Mouse (Mus musculus) lung, embryonic 15.5 days (tissue): ENCODE data around the gene Nr1i3. TPM values are rescaled to one million over a fixed set of nuclear protein-coding genes. Genes with fewer than 3 reads are reported as not detected.

Experiments
- ATAC-seq: fragments of 200-750 bp; cut with Nextera tagmentation; 2 replicates; pipeline ENCODE4 v1.8.0; 2017; ENCODE audit warnings: moderate number of reproducible peaks, borderline replicate concordance; ENCODE audit not compliant: low FRiP score, low TSS enrichment; ENCODE audit errors: extremely low read depth
- H3K27ac ChIP-seq: fragments of 300-500 bp; sonication (generic); 2 replicates; pipeline ENCODE4 v1.5.1; 2015; ENCODE audit warnings: moderate library complexity, mild to moderate bottlenecking, inconsistent platforms
- H3K27me3 ChIP-seq: fragments of 300-500 bp; sonication (generic); 2 replicates; pipeline ENCODE4 v1.6.1; 2015; ENCODE audit warnings: inconsistent platforms
- H3K36me3 ChIP-seq: fragments of 300-500 bp; sonication (generic); 2 replicates; pipeline ENCODE4 v1.6.1; 2015; ENCODE audit warnings: inconsistent platforms
- H3K4me1 ChIP-seq: fragments of 300-500 bp; sonication (generic); 2 replicates; pipeline ENCODE4 v1.6.1; 2015; ENCODE audit warnings: inconsistent platforms
- H3K4me2 ChIP-seq: fragments of 300-500 bp; sonication (generic); 2 replicates; pipeline ENCODE4 v1.6.1; 2015; ENCODE audit warnings: inconsistent platforms, mild to moderate bottlenecking, moderate library complexity
- H3K4me3 ChIP-seq: fragments of 300-500 bp; sonication (generic); 2 replicates; pipeline ENCODE4 v1.5.1; 2015; ENCODE audit warnings: mild to moderate bottlenecking, inconsistent platforms
- H3K9ac ChIP-seq: fragments of 300-500 bp; sonication (generic); 2 replicates; pipeline ENCODE4 v1.6.1; 2015; ENCODE audit warnings: inconsistent platforms
- H3K9me3 ChIP-seq: fragments of 300-500 bp; sonication (generic); 2 replicates; pipeline ENCODE4 v1.6.1; 2016; ENCODE audit warnings: inconsistent platforms
- WGBS: fragments of 180-500 bp; shearing (Covaris S2); methylation state at CpG from one replicate; pipeline ENCODE4 v1.1.7; 2015; 5-methylcytosine and 5-hydroxymethylcytosine counted together
- polyA plus RNA-seq: library from polyadenylated mRNA; unstranded; fragments of >200 nt; fragmentation: Nextera tagmentation; extraction: Ambion mirVana; gene quantifications from 2 replicates; pipeline ENCODE4 v1.2.1, GENCODE M21; 2015

Nr1i3 gene
- polyA plus RNA-seq, 1 experiment from 2014 or later: 0.20 TPM

- H3K27ac ChIP-seq: peak overlapping the region; percentile 97
- H3K9ac ChIP-seq: no peak overlapping the region
- H3K36me3 ChIP-seq: no peaks in the 10 kb centered on the region
- H3K4me3 ChIP-seq: no peak overlapping the region
- H3K27me3 ChIP-seq: no peaks in the 10 kb centered on the region
- 0% methylated on average over 2 of the region's 2 CpGs for WGBS
- H3K9me3 ChIP-seq: no peaks in the 10 kb centered on the region
- H3K4me1 ChIP-seq: peaks cover 38% of the 10 kb centered on the region
- ATAC-seq: peak; percentile 93
- H3K4me2 ChIP-seq: peak overlapping the region; percentile 55
These were observed 49.4 kb downstream of the Nr1i3 start for GRCm38 (mm10) chr1:171263185-171263611.

GRCm38 (mm10) chr1:171263666-171264461 is 50.1 kb downstream of the Nr1i3 start:
- H3K9ac ChIP-seq: no peak overlapping the region
- 67% methylated on average over 3 of the region's 3 CpGs for WGBS
- no peak for ATAC-seq

DNA sequence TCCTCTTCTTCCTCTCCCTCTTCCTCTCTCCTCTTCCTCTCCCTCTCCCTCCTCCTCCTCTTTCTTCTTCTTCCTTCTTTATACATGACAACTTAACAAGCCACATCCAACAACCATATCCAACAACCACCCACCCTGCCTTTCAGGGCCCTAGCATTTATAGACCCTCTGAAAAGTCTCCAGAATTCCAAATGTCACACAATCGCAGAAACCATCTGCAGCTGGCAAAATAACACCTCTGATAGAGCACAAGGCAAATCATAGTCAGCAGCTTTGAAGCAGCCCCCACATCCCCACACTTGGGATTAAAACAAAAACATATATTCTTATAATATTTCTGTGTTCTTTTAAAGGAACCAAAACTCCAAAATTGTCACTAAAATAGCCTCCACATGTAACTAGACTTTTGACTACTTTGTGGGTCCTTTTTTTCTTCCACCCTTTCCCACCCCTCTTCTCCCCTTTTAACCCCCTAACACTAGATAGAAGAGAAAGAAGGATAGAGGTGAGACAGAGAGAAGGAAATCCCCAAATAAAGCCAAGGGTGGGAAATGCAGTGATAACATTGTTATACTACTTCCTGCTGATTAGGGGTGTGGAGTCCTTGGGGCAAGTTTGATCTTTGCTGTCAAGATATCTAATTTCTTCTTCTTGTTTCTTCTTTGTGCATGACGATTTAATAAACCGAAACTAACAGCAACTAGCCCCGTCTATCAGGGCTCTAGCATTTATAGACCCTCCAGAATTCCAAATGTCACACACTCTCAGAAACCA is 52.4 kb downstream of the Nr1i3 start:
- Histone ChIP-seq H3K4me1 (peaks cover 33% of the 10 kb centered on the region), H3K36me3 (no peaks in the 10 kb centered on the region), H3K9ac (no peak overlapping the region), H3K4me2 (no peak overlapping the region), H3K27ac (no peak overlapping the region), H3K4me3 (no peak overlapping the region), H3K27me3 (no peaks in the 10 kb centered on the region), H3K9me3 (no peaks in the 10 kb centered on the region)
- WGBS: 55% methylated on average over 4 of the region's 4 CpGs
- ATAC-seq: no peak

More at GRCm38 (mm10) chr1:171263666-171264461, 50.1 kb downstream of the Nr1i3 start:
- Histone ChIP-seq H3K27me3 (no peaks in the 10 kb centered on the region), H3K4me2 (no peak overlapping the region), H3K4me3 (no peak overlapping the region), H3K36me3 (no peaks in the 10 kb centered on the region), H3K27ac (peak overlapping the region; percentile 97), H3K4me1 (peaks cover 38% of the 10 kb centered on the region), H3K9me3 (no peaks in the 10 kb centered on the region)

DNA sequence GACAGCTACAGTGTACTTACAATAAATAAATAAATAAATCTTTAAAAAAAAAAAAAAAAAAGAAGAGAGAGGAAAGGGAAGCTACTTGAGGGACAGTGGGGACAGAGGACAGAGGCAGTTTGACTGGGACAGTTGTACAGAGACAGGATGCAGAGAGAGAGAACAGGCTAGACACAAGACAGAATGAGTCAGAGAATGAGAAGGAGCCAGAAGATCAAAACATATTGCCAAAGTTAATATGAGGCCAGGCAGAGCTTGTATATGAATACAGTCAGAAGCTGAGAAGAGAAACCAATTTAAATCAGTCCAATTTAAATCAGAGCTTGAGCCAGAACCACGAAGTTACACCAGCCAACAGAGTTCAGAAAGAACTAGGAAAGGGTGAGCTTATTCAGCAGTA is 54.6 kb downstream of the Nr1i3 start:
- Histone ChIP-seq H3K9ac (no peak overlapping the region), H3K4me2 (no peak overlapping the region), H3K4me3 (no peak overlapping the region), H3K4me1 (peaks cover 30% of the 10 kb centered on the region), H3K27ac (no peak overlapping the region), H3K9me3 (no peaks in the 10 kb centered on the region), H3K27me3 (no peaks in the 10 kb centered on the region), H3K36me3 (peaks cover 14% of the 10 kb centered on the region)
- ATAC-seq: no peak
- 56% methylated on average over 1 of the region's 1 CpGs for WGBS

- Histone ChIP-seq H3K9me3 (no peaks in the 10 kb centered on the region), H3K4me3 (peak within 1 kb of the TSS; percentile 77), H3K9ac (peak within 1 kb of the TSS; percentile 70), H3K4me1 (peaks cover 21% of the 10 kb centered on the region), H3K36me3 (peaks cover 28% of the 10 kb centered on the region), H3K27ac (peak within 1 kb of the TSS; percentile 78), H3K27me3 (no peaks in the 10 kb centered on the region), H3K4me2 (peak within 1 kb of the TSS; percentile 89)
- ATAC-seq: peak; percentile 95
- 3% methylated on average over 36 of the region's 36 CpGs for WGBS
These were observed 56.2 kb downstream of the Nr1i3 start, which contains the start of gene B4galt3 for GRCm38 (mm10) chr1:171269848-171270572. B4galt3 (plus strand) TSS chr1:171270328.

Other genes with a start within 250 kb of the Nr1i3 start
- gene Fcgr2b, start 237.4 kb upstream of the Nr1i3 start, polyA plus RNA-seq: 2.8 and 3.7 TPM in 2 replicates
- gene Fcgr4, start 195.1 kb upstream of the Nr1i3 start, polyA plus RNA-seq: 0.42 and 0.66 TPM in 2 replicates
- 13.2 and 15.1 TPM in 2 replicates for gene Fcgr3, start 149.0 kb upstream of the Nr1i3 start, polyA plus RNA-seq
- gene Cfap126, start 100.1 kb upstream of the Nr1i3 start, polyA plus RNA-seq: 7.2 and 8.3 TPM in 2 replicates
- 256 and 267 TPM in 2 replicates for gene Sdhc, start 63.4 kb upstream of the Nr1i3 start, polyA plus RNA-seq
- gene Mpz, start 63.3 kb upstream of the Nr1i3 start, polyA plus RNA-seq: 0.69 and 1.0 TPM in 2 replicates
- gene Pcp4l1, start 17.7 kb upstream of the Nr1i3 start, polyA plus RNA-seq: 5.0 and 5.9 TPM in 2 replicates
- 34.9 and 35.4 TPM in 2 replicates for gene Tomm40l, start 8.5 kb downstream of the Nr1i3 start, polyA plus RNA-seq
- gene Apoa2, start 11.1 kb downstream of the Nr1i3 start, polyA plus RNA-seq: 9.5 and 38.1 TPM in 2 replicates
- gene Fcer1g, start 20.4 kb downstream of the Nr1i3 start, polyA plus RNA-seq: 46.3 and 46.7 TPM in 2 replicates
- gene Adamts4, start 36.5 kb downstream of the Nr1i3 start, polyA plus RNA-seq: 7.4 and 9.6 TPM in 2 replicates
- 241 and 266 TPM in 2 replicates for gene Ndufs2, start 37.4 kb downstream of the Nr1i3 start, polyA plus RNA-seq
- gene B4galt3, start 56.4 kb downstream of the Nr1i3 start, polyA plus RNA-seq: 81.2 and 87.2 TPM in 2 replicates
- gene Ppox, start 67.2 kb downstream of the Nr1i3 start, polyA plus RNA-seq: 49.3 and 50.6 TPM in 2 replicates
- 84.4 and 89.7 TPM in 2 replicates for gene Usp21, start 74.0 kb downstream of the Nr1i3 start, polyA plus RNA-seq
- gene Ufc1, start 81.1 kb downstream of the Nr1i3 start, polyA plus RNA-seq: 105 and 109 TPM in 2 replicates
- gene Dedd, start 115.2 kb downstream of the Nr1i3 start, polyA plus RNA-seq: 49.5 and 50.5 TPM in 2 replicates
- 38.3 and 42.6 TPM in 2 replicates for gene Nit1, start 131.7 kb downstream of the Nr1i3 start, polyA plus RNA-seq
- 83.8 and 91.3 TPM in 2 replicates for gene Pfdn2, start 131.7 kb downstream of the Nr1i3 start, polyA plus RNA-seq
- 2.1 and 2.6 TPM in 2 replicates for gene Klhdc9, start 146.8 kb downstream of the Nr1i3 start, polyA plus RNA-seq
- gene Nectin4, start 156.1 kb downstream of the Nr1i3 start, polyA plus RNA-seq: 5.1 and 7.3 TPM in 2 replicates
- 2.2 and 3.4 TPM in 2 replicates for gene Arhgap30, start 175.0 kb downstream of the Nr1i3 start, polyA plus RNA-seq
- gene Usf1, start 197.3 kb downstream of the Nr1i3 start, polyA plus RNA-seq: 72.9 and 85.7 TPM in 2 replicates
- gene Tstd1, start 204.9 kb downstream of the Nr1i3 start, polyA plus RNA-seq: 6.4 and 7.5 TPM in 2 replicates
- 102 and 115 TPM in 2 replicates for gene F11r, start 223.6 kb downstream of the Nr1i3 start, polyA plus RNA-seq